Mouse (Mus musculus) kidney, postnatal 0 days (tissue): ENCODE data around the gene Mxi1. TPM values are rescaled to one million over a fixed set of nuclear protein-coding genes. Genes with fewer than 3 reads are reported as not detected.

ENCODE experiments used
- ATAC-seq: fragments of 200-750 bp; cut with Nextera tagmentation; replicated peaks from 2 replicates; pipeline ENCODE4 v1.8.0; 2017; ENCODE audit warnings: low read depth, moderate number of reproducible peaks, moderate TSS enrichment, moderate library complexity; ENCODE audit not compliant: low FRiP score
- DNase-seq: peaks from one replicate; pipeline ENCODE4 v3.0.0-alpha.2; 2016; ENCODE audit warnings: low spot score
- H3K27ac ChIP-seq: fragments of 300-500 bp; sonication (generic); 2 replicates; pipeline ENCODE4 v1.5.1; 2014; ENCODE audit warnings: mild to moderate bottlenecking
- H3K27me3 ChIP-seq: fragments of 300-500 bp; sonication (generic); 2 replicates; pipeline ENCODE4 v1.6.1; 2014; ENCODE audit warnings: low read length, mixed read lengths; ENCODE audit not compliant: insufficient read depth
- H3K36me3 ChIP-seq: fragments of 300-500 bp; sonication (generic); 2 replicates; pipeline ENCODE4 v1.6.1; 2014; ENCODE audit warnings: low read length, mixed read lengths; ENCODE audit not compliant: insufficient read depth
- H3K4me1 ChIP-seq: fragments of 300-500 bp; sonication (generic); replicated peaks from 2 replicates; pipeline ENCODE4 v1.6.1; 2014; ENCODE audit warnings: antibody characterized with exemption, low read length, mixed read lengths; ENCODE audit not compliant: insufficient read depth
- H3K4me2 ChIP-seq: fragments of 300-500 bp; sonication (generic); 2 replicates; pipeline ENCODE4 v1.6.1; 2014; ENCODE audit warnings: mild to moderate bottlenecking, low read length, moderate library complexity, mixed read lengths
- H3K4me3 ChIP-seq: fragments of 300-500 bp; sonication (generic); replicated peaks from 2 replicates; pipeline ENCODE4 v1.5.1; 2014; ENCODE audit warnings: low read depth, low read length
- H3K9ac ChIP-seq: fragments of 300-500 bp; sonication (generic); 2 replicates; pipeline ENCODE4 v1.6.1; 2014; ENCODE audit warnings: low read depth, low read length
- H3K9me3 ChIP-seq: fragments of 300-500 bp; sonication (generic); replicated peaks from 2 replicates; pipeline ENCODE4 v1.6.1; 2016; ENCODE audit warnings: low read length, inconsistent platforms, mixed read lengths
- CTCF ChIP-seq: IDR thresholded peaks from 2 replicates; pipeline ENCODE4 v1.5.1; 2016; ENCODE audit warnings: antibody characterized with exemption, low read depth, mild to moderate bottlenecking, moderate library complexity
- WGBS: fragments of 180-500 bp; shearing (Covaris S2); extraction: QIAGEN DNeasy Blood & Tissue Kit; methylation state at CpG from one replicate; pipeline ENCODE4 v1.1.7; 2014; 5-methylcytosine and 5-hydroxymethylcytosine counted together
- polyA plus RNA-seq: library from polyadenylated mRNA; unstranded; fragments of >200 nt; fragmentation: Nextera tagmentation; extraction: Ambion mirVana; gene quantifications from 2 replicates; pipeline ENCODE4 v1.2.1, GENCODE M21; 2015

Gene Mxi1
- polyA plus RNA-seq, 1 experiment from 2014 or later: 55.0 TPM

DNA sequence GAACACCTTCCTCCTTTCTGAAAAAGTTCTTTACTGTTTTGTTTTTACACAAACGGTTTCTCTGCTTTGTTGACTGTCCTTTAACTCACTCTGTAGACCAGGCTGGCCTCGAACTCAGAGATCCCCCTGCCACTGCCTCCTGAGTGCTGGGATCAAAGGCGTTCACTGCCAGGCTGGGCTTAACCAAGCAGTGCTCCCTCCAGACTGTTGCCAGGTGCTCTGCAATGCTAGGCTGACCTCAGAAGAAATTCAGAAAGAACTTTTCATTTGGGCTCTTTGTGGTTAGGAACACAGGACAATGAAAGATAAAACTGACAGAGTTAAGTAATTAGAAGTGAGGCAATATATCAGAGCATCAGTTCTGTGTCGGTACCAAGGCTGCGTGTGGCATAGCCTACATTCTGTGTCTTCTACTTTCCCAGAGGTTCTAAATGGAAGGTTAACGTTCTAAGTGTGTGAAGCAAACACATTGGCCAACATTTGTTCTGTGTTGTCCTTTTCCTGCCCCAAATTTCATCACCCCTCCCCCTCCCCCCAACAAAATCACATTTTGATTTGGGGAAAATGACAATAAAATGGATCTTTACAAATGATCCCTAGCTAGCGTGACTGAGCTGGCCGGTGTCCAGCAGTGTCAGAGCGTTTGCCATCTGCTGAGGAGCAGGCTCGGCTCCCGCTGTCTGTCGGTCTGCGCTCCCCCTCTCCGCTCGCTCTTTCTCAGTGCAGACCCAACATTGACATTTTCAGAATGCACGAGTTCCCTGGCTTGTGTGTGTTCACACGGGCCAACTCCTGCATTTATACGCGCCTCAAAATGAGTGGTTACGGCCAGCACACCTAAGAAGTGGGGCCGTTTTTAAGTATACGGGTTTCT, 49.1 kb downstream of the Mxi1 start:
- no peak for TF ChIP-seq CTCF
- Histone ChIP-seq H3K4me1 (peaks cover 7% of the 10 kb centered on the region), H3K4me3 (no peak overlapping the region), H3K4me2 (peak overlapping the region; percentile 37), H3K9me3 (no peaks in the 10 kb centered on the region), H3K9ac (peak overlapping the region; percentile 31; the same call in 1 of the 2 replicates), H3K27me3 (no peaks in the 10 kb centered on the region), H3K36me3 (no peaks in the 10 kb centered on the region), H3K27ac (peak overlapping the region; percentile 31; the same call in 1 of the 2 replicates)
- ATAC-seq (no peak), DNase-seq (no peak)
- WGBS: 64% methylated on average over 22 of the region's 22 CpGs

DNA sequence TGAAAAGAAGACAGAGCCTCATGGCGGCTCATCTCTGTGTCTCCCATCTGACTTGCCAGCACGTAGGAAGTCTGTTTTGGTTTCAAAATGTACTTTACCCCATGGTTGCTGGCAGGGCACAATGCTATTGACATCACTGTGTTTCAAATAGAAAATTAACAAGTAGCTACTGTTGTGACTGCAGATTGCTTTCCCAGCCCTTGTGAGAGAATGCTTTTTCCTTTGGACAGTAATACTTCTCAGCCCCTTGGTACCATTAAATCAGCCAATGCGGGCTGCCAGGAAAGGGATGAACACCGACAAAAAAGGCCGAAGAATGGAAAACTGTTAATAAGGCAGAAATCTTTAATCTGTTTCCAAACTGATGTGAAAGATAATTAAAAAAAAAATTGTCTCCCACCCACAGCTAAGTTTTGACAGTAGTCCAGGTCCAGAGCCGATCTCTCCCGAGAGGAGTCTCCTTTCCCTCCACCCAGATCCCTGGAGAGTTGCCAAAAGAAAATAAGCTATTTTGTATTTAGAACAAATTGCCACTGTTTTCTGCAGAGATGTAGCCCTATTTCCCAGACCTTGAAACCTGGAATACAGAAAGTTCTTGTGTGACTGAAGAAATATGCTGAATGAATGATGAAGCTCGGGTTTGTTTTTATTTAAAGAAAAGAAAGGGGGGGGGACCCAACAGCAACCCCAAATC, 50.1 kb downstream of the Mxi1 start:
- H3K27ac ChIP-seq: no peak overlapping the region
- DNase-seq (no peak), ATAC-seq (no peak)
- no peak for TF ChIP-seq CTCF
- H3K36me3 ChIP-seq: no peaks in the 10 kb centered on the region
- H3K9ac ChIP-seq: no peak overlapping the region
- WGBS: 50% methylated on average over 8 of the region's 8 CpGs
- H3K4me2 ChIP-seq: no peak overlapping the region
- no peak overlapping the region for H3K4me3 ChIP-seq
- H3K27me3 ChIP-seq: no peaks in the 10 kb centered on the region
- H3K9me3 ChIP-seq: no peaks in the 10 kb centered on the region
- H3K4me1 ChIP-seq: peaks cover 13% of the 10 kb centered on the region

DNA sequence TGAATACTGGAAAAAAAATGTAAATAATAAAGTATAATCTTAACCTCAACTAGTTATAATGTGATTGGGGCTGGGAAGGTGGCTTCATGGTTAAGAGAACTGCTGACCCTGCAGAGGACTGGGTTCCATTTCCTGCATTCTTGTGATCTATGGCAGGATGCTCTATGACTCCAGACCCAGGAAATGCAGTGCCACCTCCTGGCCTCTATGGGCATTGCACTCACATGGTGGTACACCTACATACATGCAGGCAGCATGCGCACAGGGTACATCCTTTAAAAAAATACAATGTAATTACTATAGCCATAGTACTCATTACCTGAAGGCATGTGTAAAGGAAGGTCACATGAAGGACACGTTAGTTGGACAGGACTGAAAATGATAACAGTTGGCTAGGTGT, 52.6 kb downstream of the Mxi1 start:
- no peak overlapping the region for H3K27ac ChIP-seq
- H3K27me3 ChIP-seq: no peaks in the 10 kb centered on the region
- no peak overlapping the region for H3K4me2 ChIP-seq
- no peaks in the 10 kb centered on the region for H3K9me3 ChIP-seq
- no peaks in the 10 kb centered on the region for H3K36me3 ChIP-seq
- no peak overlapping the region for H3K9ac ChIP-seq
- no peak for ATAC-seq
- H3K4me1 ChIP-seq: peaks cover 16% of the 10 kb centered on the region
- no peak for DNase-seq
- WGBS: 45% methylated on average over 2 of the region's 2 CpGs
- peak; percentile 59 for TF ChIP-seq CTCF
- H3K4me3 ChIP-seq: no peak overlapping the region

DNA sequence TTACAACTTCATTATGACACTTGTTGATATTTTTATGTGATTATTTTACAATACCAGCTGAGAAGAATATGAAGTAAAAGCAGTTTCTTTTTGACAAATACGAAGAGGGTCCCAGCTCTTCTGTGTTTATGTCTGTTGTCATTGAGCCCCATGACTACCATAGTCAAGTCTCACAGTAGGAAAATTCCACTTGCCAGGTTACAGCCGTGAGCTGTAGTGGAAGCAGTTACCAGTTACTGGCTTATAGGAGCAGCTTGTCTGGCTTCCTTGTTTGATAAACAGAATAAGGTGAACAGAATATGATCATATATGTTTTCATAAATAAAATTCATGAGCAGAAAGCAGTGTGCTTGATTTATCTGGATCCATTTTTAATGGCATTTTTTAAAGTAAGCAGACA, 54.2 kb downstream of the Mxi1 start:
- H3K4me2 ChIP-seq: peak overlapping the region; percentile 44; the same call in 1 of the 2 replicates
- 52% methylated on average over 2 of the region's 2 CpGs for WGBS
- peaks cover 16% of the 10 kb centered on the region for H3K4me1 ChIP-seq
- no peak overlapping the region for H3K9ac ChIP-seq
- H3K36me3 ChIP-seq: no peaks in the 10 kb centered on the region
- H3K27ac ChIP-seq: peak overlapping the region; percentile 64; the same call in 1 of the 2 replicates
- no peaks in the 10 kb centered on the region for H3K27me3 ChIP-seq
- no peak overlapping the region for H3K4me3 ChIP-seq
- TF ChIP-seq CTCF: no peak
- no peaks in the 10 kb centered on the region for H3K9me3 ChIP-seq
- DNase-seq (no peak), ATAC-seq (no peak)

DNA sequence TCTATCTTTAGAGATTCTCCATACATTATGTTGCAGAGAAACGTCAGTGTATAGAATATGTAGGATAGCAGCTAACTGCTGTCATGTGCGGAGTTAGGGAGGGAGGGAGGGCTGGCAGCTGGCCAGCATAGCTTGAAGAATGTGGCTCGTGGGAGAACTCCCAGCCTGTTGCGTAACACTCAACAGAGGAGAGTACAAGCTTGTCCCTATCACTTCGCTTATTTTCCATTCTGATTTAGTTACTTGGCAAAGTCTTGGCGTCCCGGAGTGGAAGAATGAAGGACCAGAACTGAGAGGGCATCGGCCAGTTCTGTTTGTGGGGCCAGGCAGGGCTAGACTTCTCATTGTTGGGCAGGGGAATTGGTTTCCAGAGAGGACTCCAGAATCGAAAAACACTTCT, 54.6 kb downstream of the Mxi1 start:
- 17% methylated on average over 9 of the region's 9 CpGs for WGBS
- Histone ChIP-seq H3K9me3 (no peaks in the 10 kb centered on the region), H3K9ac (0 out of 2 replicates have a peak overlapping the region, but pooled peaks have one; percentile 42), H3K4me1 (peaks cover 15% of the 10 kb centered on the region), H3K36me3 (no peaks in the 10 kb centered on the region), H3K4me3 (no peak overlapping the region), H3K4me2 (peak overlapping the region; percentile 44), H3K27me3 (no peaks in the 10 kb centered on the region), H3K27ac (peak overlapping the region; percentile 64; the same call in 1 of the 2 replicates)
- DNase-seq: peak; percentile 91
- peak; percentile 59; the same call in 1 of the 2 replicates for ATAC-seq
- no peak for TF ChIP-seq CTCF

DNA sequence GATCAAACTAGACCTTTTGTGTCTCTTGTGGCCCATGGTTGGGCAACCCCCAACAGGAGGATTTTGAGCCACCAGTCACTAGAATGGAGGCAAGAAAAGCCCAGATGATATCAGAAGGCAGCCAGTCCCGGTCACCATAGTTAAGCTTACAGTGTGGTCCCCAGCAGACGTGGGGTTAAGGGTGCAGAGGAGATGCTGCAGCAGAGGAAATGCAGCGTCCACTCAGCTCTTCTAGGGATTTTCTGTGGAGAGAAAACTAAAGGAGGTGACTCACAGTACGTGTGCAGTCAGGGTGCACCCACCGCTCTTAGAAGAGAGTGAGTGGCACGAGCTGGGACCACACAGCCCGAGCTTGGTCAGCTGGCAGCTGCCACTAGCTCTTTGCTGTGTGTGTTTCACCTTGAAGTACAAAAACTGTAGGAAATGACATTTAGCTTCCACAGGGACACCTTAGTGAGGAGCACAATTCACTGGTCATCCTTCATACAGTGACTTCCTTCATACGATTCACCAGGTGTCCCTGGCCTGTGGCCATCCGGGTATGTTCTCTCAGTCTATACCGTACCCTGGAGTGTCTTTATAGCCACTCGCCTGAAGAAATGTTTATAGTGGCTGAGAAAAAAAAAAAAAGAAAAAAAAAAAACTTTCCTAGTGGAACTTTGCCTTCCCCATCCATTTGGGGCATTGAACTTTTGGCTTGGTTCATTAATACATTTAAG, 55.9 kb downstream of the Mxi1 start:
- peaks cover 9% of the 10 kb centered on the region for H3K4me1 ChIP-seq
- H3K9ac ChIP-seq: no peak overlapping the region
- H3K9me3 ChIP-seq: no peaks in the 10 kb centered on the region
- H3K4me2 ChIP-seq: no peak overlapping the region
- no peak overlapping the region for H3K4me3 ChIP-seq
- DNase-seq (no peak), ATAC-seq (no peak)
- H3K27me3 ChIP-seq: no peaks in the 10 kb centered on the region
- H3K27ac ChIP-seq: no peak overlapping the region
- H3K36me3 ChIP-seq: no peaks in the 10 kb centered on the region
- WGBS: 73% methylated on average over 11 of the region's 11 CpGs
- no peak for TF ChIP-seq CTCF
